Mouse (Mus musculus) liver, postnatal 0 days (tissue): ENCODE data around the gene Tap2.

ENCODE experiments used
- CTCF ChIP-seq: sonication (generic); IDR thresholded peaks from 2 replicates; pipeline ENCODE4 v1.5.1; 2016; ENCODE audit warnings: antibody characterized with exemption, low read depth
- EP300 ChIP-seq: IDR thresholded peaks from 2 replicates; pipeline ENCODE4 v1.6.1; 2016; ENCODE audit warnings: antibody characterized with exemption, low read depth, mild to moderate bottlenecking

- TF ChIP-seq CTCF: no peak
- no peak for TF ChIP-seq EP300
Observed at GRCm38 (mm10) chr17:34236691-34237090, 33.4 kb downstream of the Tap2 start.
